Mouse (Mus musculus): ENCODE measurements around the gene Cd7.
"Not testable (repeated sequence)": the region's sequence is repeated elsewhere in the genome, so short reads cannot be mapped to it uniquely, and the experiment has no call there.

Cd7 gene

GRCm38 (mm10) chr11:121047826-121048399 lies 8.7 kb upstream of the Cd7 start:
- DNase-seq (ENCODE audit: low spot score in 2 of 2), result peak in 1 of 2 experiments; percentile 33

- no peak for DNase-seq (ENCODE audit: low spot score in 2 of 2)
Observed at GRCm38 (mm10) chr11:121045286-121045685, 6.1 kb upstream of the Cd7 start.

GRCm38 (mm10) chr11:121043025-121043424 lies 3.8 kb upstream of the Cd7 start:
- not testable (repeated sequence) for DNase-seq (ENCODE audit: low spot score in 2 of 2)

GRCm38 (mm10) chr11:121042480-121042879 lies 3.3 kb upstream of the Cd7 start:
- no peak for DNase-seq (ENCODE audit: low spot score in 2 of 2)

- no peak for DNase-seq (ENCODE audit: low spot score in 2 of 2)
Observed at GRCm38 (mm10) chr11:121041636-121042035, 2.4 kb upstream of the Cd7 start.

- DNase-seq (ENCODE audit: low spot score in 2 of 2), result peak; percentile 67 to 83
Observed at GRCm38 (mm10) chr11:121041212-121041611, 2.0 kb upstream of the Cd7 start.

- DNase-seq (ENCODE audit: low spot score in 2 of 2), result no peak
Observed at GRCm38 (mm10) chr11:121038366-121039240, 615 bp downstream of the Cd7 start.

- DNase-seq (ENCODE audit: low spot score in 2 of 2), result no peak
Observed at GRCm38 (mm10) chr11:121033118-121033517, 6.1 kb downstream of the Cd7 start.

- no peak for DNase-seq (ENCODE audit: low spot score in 2 of 2)
Observed at GRCm38 (mm10) chr11:121027259-121027658, 12.0 kb downstream of the Cd7 start.

GRCm38 (mm10) chr11:121024163-121024562 lies 15.1 kb downstream of the Cd7 start:
- DNase-seq (ENCODE audit: low spot score in 2 of 2), result no peak

- no peak for DNase-seq (ENCODE audit: low spot score in 2 of 2)
Observed at GRCm38 (mm10) chr11:121019501-121019900, 19.7 kb downstream of the Cd7 start.

- peak; percentile 68 to 80 for DNase-seq (ENCODE audit: low spot score in 2 of 2)
Observed at GRCm38 (mm10) chr11:121017703-121018102, 21.5 kb downstream of the Cd7 start.

- no peak for DNase-seq (ENCODE audit: low spot score in 2 of 2)
Observed at GRCm38 (mm10) chr11:121015472-121015871, 23.7 kb downstream of the Cd7 start.

GRCm38 (mm10) chr11:121014896-121015300 lies 24.3 kb downstream of the Cd7 start:
- peak; percentile 47 to 67 for DNase-seq (ENCODE audit: low spot score in 2 of 2)

- DNase-seq (ENCODE audit: low spot score in 2 of 2), result peak; percentile 36 to 43
Observed at GRCm38 (mm10) chr11:121013656-121014055, 25.6 kb downstream of the Cd7 start.

- DNase-seq (ENCODE audit: low spot score in 2 of 2), result no peak
Observed at GRCm38 (mm10) chr11:121010044-121010755, 29.0 kb downstream of the Cd7 start.

- no peak for DNase-seq (ENCODE audit: low spot score in 2 of 2)
Observed at GRCm38 (mm10) chr11:121006184-121006583, 33.0 kb downstream of the Cd7 start.

GRCm38 (mm10) chr11:121004281-121004680 lies 34.9 kb downstream of the Cd7 start:
- no peak for DNase-seq (ENCODE audit: low spot score in 2 of 2)

GRCm38 (mm10) chr11:121001966-121002365 lies 37.3 kb downstream of the Cd7 start:
- no peak for DNase-seq (ENCODE audit: low spot score in 2 of 2)

GRCm38 (mm10) chr11:120994741-120995140 lies 44.5 kb downstream of the Cd7 start:
- DNase-seq (ENCODE audit: low spot score in 2 of 2), result no peak

- no peak for DNase-seq (ENCODE audit: low spot score in 2 of 2)
Observed at GRCm38 (mm10) chr11:120993586-120993985, 45.6 kb downstream of the Cd7 start.

GRCm38 (mm10) chr11:120993080-120993479 lies 46.1 kb downstream of the Cd7 start:
- DNase-seq (ENCODE audit: low spot score in 2 of 2), result no peak
